Mouse (Mus musculus): ENCODE measurements around the gene D17Wsu92e. TPM values are rescaled to one million over a fixed set of nuclear protein-coding genes. Genes with fewer than 3 reads are reported as not detected.
A peak's percentile ranks its signal among the peaks of the same experiment; 100 is the strongest.

D17Wsu92e gene
- polyA plus RNA-seq, 1 experiment from 2014 or later = 10.9 TPM

DNA sequence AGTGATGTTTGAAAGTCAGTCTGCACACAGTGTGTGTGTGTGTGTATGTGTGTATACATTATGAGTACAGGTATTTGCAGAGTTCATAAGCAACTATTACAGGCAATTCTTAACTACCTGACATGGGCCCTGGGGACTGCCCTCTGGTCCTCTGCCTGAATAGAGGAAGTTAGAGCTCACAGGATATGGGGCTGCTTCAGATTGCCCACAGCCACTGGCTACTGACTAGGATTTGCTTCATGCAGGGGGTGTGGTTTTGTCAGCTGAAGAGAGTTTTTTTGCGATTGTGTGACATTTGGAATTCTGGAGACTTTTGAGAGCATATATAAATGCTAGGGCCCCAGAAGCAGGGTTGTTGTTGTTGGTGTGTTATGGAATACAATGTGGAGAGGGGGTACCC is 4.5 kb upstream of the D17Wsu92e start:
- no peak overlapping the region for H3K9ac ChIP-seq (ENCODE audit: low read depth, low read length)
- no peak overlapping the region for H3K4me2 ChIP-seq (replicated peaks; ENCODE audit: low read depth, low read length)
- no peak for DNase-seq (ENCODE audit: low spot score)
- no peaks in the 10 kb centered on the region for H3K9me3 ChIP-seq (ENCODE audit: control insufficient read depth, low read length)
- WGBS = 80% methylated on average over 1 of the region's 1 CpGs
- ATAC-seq (ENCODE audit: low FRiP score) = no peak
- H3K4me1 ChIP-seq (replicated peaks; ENCODE audit: control insufficient read depth, insufficient read depth, low read length) = no peaks in the 10 kb centered on the region; the same call in 1 of the 2 replicates
- no peaks in the 10 kb centered on the region for H3K27me3 ChIP-seq (ENCODE audit: control insufficient read depth, insufficient read depth, low read length)
- no peak overlapping the region for H3K4me3 ChIP-seq (ENCODE audit: low read depth, low read length)
- no peak overlapping the region for H3K27ac ChIP-seq (ENCODE audit: low read depth, low read length)
- no peaks in the 10 kb centered on the region for H3K36me3 ChIP-seq (ENCODE audit: control insufficient read depth, insufficient read depth, low read length)

GRCm38 (mm10) chr17:27823142-27823905 is 2.9 kb upstream of the D17Wsu92e start:
- Histone ChIP-seq H3K4me2 (replicated peaks; ENCODE audit: low read depth, low read length) (no peak overlapping the region), H3K27ac (ENCODE audit: low read depth, low read length) (no peak overlapping the region), H3K4me3 (ENCODE audit: low read depth, low read length) (no peak overlapping the region), H3K27me3 (ENCODE audit: control insufficient read depth, insufficient read depth, low read length) (no peaks in the 10 kb centered on the region), H3K4me1 (replicated peaks; ENCODE audit: control insufficient read depth, insufficient read depth, low read length) (peaks cover 3% of the 10 kb centered on the region), H3K36me3 (ENCODE audit: control insufficient read depth, insufficient read depth, low read length) (no peaks in the 10 kb centered on the region), H3K9ac (ENCODE audit: low read depth, low read length) (no peak overlapping the region), H3K9me3 (ENCODE audit: control insufficient read depth, low read length) (no peaks in the 10 kb centered on the region)
- ATAC-seq (ENCODE audit: low FRiP score) (no peak), DNase-seq (ENCODE audit: low spot score) (no peak)
- 82% methylated on average over 9 of the region's 9 CpGs for WGBS

- Histone ChIP-seq H3K4me3 (ENCODE audit: low read depth, low read length) (peak overlapping the region; percentile 68), H3K36me3 (ENCODE audit: control insufficient read depth, insufficient read depth, low read length) (no peaks in the 10 kb centered on the region), H3K4me1 (replicated peaks; ENCODE audit: control insufficient read depth, insufficient read depth, low read length) (peaks cover 3% of the 10 kb centered on the region), H3K27ac (ENCODE audit: low read depth, low read length) (peak overlapping the region; percentile 74; the same call in 1 of the 2 replicates), H3K27me3 (ENCODE audit: control insufficient read depth, insufficient read depth, low read length) (no peaks in the 10 kb centered on the region), H3K9ac (ENCODE audit: low read depth, low read length) (no peak overlapping the region), H3K9me3 (ENCODE audit: control insufficient read depth, low read length) (no peaks in the 10 kb centered on the region), H3K4me2 (replicated peaks; ENCODE audit: low read depth, low read length) (peak overlapping the region; percentile 67)
- DNase-seq (ENCODE audit: low spot score) (no peak), ATAC-seq (ENCODE audit: low FRiP score) (no peak)
- WGBS = 71% methylated on average over 9 of the region's 9 CpGs
Measured at GRCm38 (mm10) chr17:27821407-27822338, 1.2 kb upstream of the D17Wsu92e start.

DNA sequence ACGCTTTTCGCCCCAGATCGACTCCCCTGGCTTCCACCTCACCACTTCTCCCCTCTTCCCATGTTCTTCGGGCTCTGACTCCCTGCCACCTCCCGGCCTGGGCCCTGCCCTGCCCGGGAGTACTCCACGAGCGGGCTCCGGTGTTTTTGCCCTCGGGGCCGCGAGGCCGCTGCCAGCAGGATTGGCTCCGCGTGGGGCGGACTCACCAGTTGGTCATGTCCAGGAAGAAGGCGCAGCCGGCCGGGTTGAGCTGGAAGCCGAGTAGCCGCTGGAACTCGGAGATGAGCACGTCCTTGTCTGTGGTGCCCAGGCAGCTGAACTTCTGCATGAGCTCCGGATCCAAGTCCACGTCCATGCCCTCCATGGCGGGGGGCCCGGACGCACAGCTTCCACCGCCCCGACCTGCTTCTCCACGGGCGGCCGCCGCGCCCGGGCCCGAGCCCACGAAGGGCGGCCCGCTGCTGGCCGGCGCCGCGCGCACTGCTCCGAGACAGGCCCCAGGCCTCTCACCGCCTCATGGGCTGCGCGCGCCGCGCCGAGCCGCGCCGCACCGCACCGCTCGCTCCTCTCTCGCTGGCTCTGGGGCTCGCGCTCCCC is 379 bp downstream of the D17Wsu92e start:
- Histone ChIP-seq H3K36me3 (ENCODE audit: control insufficient read depth, insufficient read depth, low read length) (no peaks in the 10 kb centered on the region), H3K4me1 (replicated peaks; ENCODE audit: control insufficient read depth, insufficient read depth, low read length) (peaks cover 3% of the 10 kb centered on the region), H3K27me3 (ENCODE audit: control insufficient read depth, insufficient read depth, low read length) (no peaks in the 10 kb centered on the region), H3K4me3 (ENCODE audit: low read depth, low read length) (peak overlapping the region; percentile 68), H3K4me2 (replicated peaks; ENCODE audit: low read depth, low read length) (peak overlapping the region; percentile 61), H3K27ac (ENCODE audit: low read depth, low read length) (peak overlapping the region; percentile 78), H3K9me3 (ENCODE audit: control insufficient read depth, low read length) (no peaks in the 10 kb centered on the region), H3K9ac (ENCODE audit: low read depth, low read length) (peak overlapping the region; percentile 78)
- DNase-seq (ENCODE audit: low spot score) = no peak
- ATAC-seq (ENCODE audit: low FRiP score) = peak; percentile 93
- under 1% methylated on average over 44 of the region's 62 CpGs for WGBS

GRCm38 (mm10) chr17:27819521-27819970 is 902 bp downstream of the D17Wsu92e start:
- Histone ChIP-seq H3K9ac (ENCODE audit: low read depth, low read length) (peak overlapping the region; percentile 78), H3K4me2 (replicated peaks; ENCODE audit: low read depth, low read length) (peak overlapping the region; percentile 61), H3K4me3 (ENCODE audit: low read depth, low read length) (peak overlapping the region; percentile 68), H3K36me3 (ENCODE audit: control insufficient read depth, insufficient read depth, low read length) (no peaks in the 10 kb centered on the region), H3K9me3 (ENCODE audit: control insufficient read depth, low read length) (no peaks in the 10 kb centered on the region), H3K4me1 (replicated peaks; ENCODE audit: control insufficient read depth, insufficient read depth, low read length) (peaks cover 3% of the 10 kb centered on the region), H3K27me3 (ENCODE audit: control insufficient read depth, insufficient read depth, low read length) (no peaks in the 10 kb centered on the region), H3K27ac (ENCODE audit: low read depth, low read length) (no peak overlapping the region)
- ATAC-seq (ENCODE audit: low FRiP score) = no peak
- DNase-seq (ENCODE audit: low spot score) = no peak
- WGBS = under 1% methylated on average over 20 of the region's 20 CpGs

GRCm38 (mm10) chr17:27819011-27819410 is 1.4 kb downstream of the D17Wsu92e start:
- DNase-seq (ENCODE audit: low spot score) (no peak), ATAC-seq (ENCODE audit: low FRiP score) (no peak)
- Histone ChIP-seq H3K4me3 (ENCODE audit: low read depth, low read length) (peak overlapping the region; percentile 68), H3K27ac (ENCODE audit: low read depth, low read length) (no peak overlapping the region), H3K36me3 (ENCODE audit: control insufficient read depth, insufficient read depth, low read length) (no peaks in the 10 kb centered on the region), H3K9ac (ENCODE audit: low read depth, low read length) (peak overlapping the region; percentile 78), H3K4me2 (replicated peaks; ENCODE audit: low read depth, low read length) (peak overlapping the region; percentile 61), H3K4me1 (replicated peaks; ENCODE audit: control insufficient read depth, insufficient read depth, low read length) (peaks cover 3% of the 10 kb centered on the region), H3K27me3 (ENCODE audit: control insufficient read depth, insufficient read depth, low read length) (no peaks in the 10 kb centered on the region), H3K9me3 (ENCODE audit: control insufficient read depth, low read length) (no peaks in the 10 kb centered on the region)
- WGBS = 25% methylated on average over 7 of the region's 7 CpGs

DNA sequence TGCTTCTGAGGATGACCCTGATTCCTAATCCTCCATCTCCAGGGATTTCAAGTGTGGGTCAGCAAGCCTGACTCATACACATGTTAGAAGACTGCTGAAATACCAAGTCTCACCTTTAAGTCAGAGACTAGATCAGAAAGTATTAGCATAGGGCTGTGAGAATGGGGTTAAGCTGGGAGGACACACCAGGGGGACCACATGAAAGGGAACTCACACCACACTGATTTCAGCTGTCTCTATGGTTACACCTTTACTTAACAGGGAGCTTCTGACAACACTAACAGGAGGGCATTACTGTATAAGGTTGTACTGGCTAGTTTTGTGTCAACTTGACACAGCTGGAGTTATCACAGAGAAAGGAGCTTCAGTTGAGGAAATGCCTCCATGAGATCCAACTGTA is 5.8 kb downstream of the D17Wsu92e start:
- H3K9ac ChIP-seq (ENCODE audit: low read depth, low read length) = no peak overlapping the region
- DNase-seq (ENCODE audit: low spot score) (no peak), ATAC-seq (ENCODE audit: low FRiP score) (no peak)
- H3K4me1 ChIP-seq (replicated peaks; ENCODE audit: control insufficient read depth, insufficient read depth, low read length) = peaks cover 3% of the 10 kb centered on the region; the same call in 1 of the 2 replicates
- H3K9me3 ChIP-seq (ENCODE audit: control insufficient read depth, low read length) = no peaks in the 10 kb centered on the region
- no peak overlapping the region for H3K4me3 ChIP-seq (ENCODE audit: low read depth, low read length)
- no peaks in the 10 kb centered on the region for H3K27me3 ChIP-seq (ENCODE audit: control insufficient read depth, insufficient read depth, low read length)
- H3K27ac ChIP-seq (ENCODE audit: low read depth, low read length) = no peak overlapping the region
- H3K36me3 ChIP-seq (ENCODE audit: control insufficient read depth, insufficient read depth, low read length) = no peaks in the 10 kb centered on the region
- H3K4me2 ChIP-seq (replicated peaks; ENCODE audit: low read depth, low read length) = no peak overlapping the region

GRCm38 (mm10) chr17:27811980-27812379 is 8.5 kb downstream of the D17Wsu92e start:
- Histone ChIP-seq H3K4me2 (replicated peaks; ENCODE audit: low read depth, low read length) (no peak overlapping the region), H3K9ac (ENCODE audit: low read depth, low read length) (no peak overlapping the region), H3K27ac (ENCODE audit: low read depth, low read length) (no peak overlapping the region), H3K4me3 (ENCODE audit: low read depth, low read length) (no peak overlapping the region), H3K36me3 (ENCODE audit: control insufficient read depth, insufficient read depth, low read length) (no peaks in the 10 kb centered on the region), H3K4me1 (replicated peaks; ENCODE audit: control insufficient read depth, insufficient read depth, low read length) (no peaks in the 10 kb centered on the region), H3K9me3 (ENCODE audit: control insufficient read depth, low read length) (no peaks in the 10 kb centered on the region), H3K27me3 (ENCODE audit: control insufficient read depth, insufficient read depth, low read length) (no peaks in the 10 kb centered on the region)
- DNase-seq (ENCODE audit: low spot score) = no peak
- ATAC-seq (ENCODE audit: low FRiP score) = no peak
- WGBS = 91% methylated on average over 3 of the region's 3 CpGs
